Mouse (Mus musculus): ENCODE data around the gene Gramd1b. TPM values are rescaled to one million over a fixed set of nuclear protein-coding genes. Genes with fewer than 3 reads are reported as not detected.

Gene Gramd1b
- polyA plus RNA-seq, 1 experiment from 2014 or later = 1.2 TPM

GRCm38 (mm10) chr9:40389669-40390395 lies 141.4 kb downstream of the Gramd1b start:
- no peak overlapping the region for H3K4me3 ChIP-seq (ENCODE audit: low read depth, low read length)
- H3K9ac ChIP-seq (replicated peaks) = no peak overlapping the region
- no peak for ATAC-seq
- no peaks in the 10 kb centered on the region for H3K27me3 ChIP-seq (ENCODE audit: insufficient read depth, low read length)
- H3K9me3 ChIP-seq (ENCODE audit: low read length) = no peaks in the 10 kb centered on the region
- H3K4me2 ChIP-seq (ENCODE audit: low read depth, low read length) = no peak overlapping the region
- 78% methylated on average over 8 of the region's 8 CpGs for WGBS (ENCODE audit: insufficient replicate concordance)
- no peak for TF ChIP-seq CTCF (IDR thresholded peaks at IDR 0.05; ENCODE audit: low read depth)
- TF ChIP-seq EP300 (IDR thresholded peaks at IDR 0.05; ENCODE audit: low read depth) = no peak
- H3K36me3 ChIP-seq (replicated peaks; ENCODE audit: insufficient read depth, low read length) = no peaks in the 10 kb centered on the region
- H3K4me1 ChIP-seq (ENCODE audit: insufficient read depth) = no peaks in the 10 kb centered on the region
- no peak for DNase-seq
- H3K27ac ChIP-seq (ENCODE audit: low read depth) = no peak overlapping the region

DNA sequence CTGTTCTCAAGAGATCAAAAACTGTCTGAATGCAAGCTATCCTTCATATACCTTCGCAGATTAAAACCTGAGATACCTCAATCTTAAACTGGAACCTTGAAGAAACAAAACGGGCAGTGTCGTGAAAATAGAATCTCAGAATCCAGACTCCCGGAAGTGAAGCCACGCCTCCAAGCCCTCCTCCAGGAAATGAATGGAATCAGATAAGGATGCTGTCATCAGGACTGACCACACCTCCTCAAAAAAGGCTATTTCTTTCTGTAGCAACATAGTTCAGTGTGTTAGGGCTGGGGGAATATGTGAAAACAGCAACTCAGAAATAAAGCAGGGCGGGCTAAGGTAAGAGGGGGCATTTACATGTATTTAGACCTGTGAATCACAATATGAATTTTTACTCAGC lies 142.0 kb downstream of the Gramd1b start:
- Histone ChIP-seq H3K4me2 (ENCODE audit: low read depth, low read length) (no peak overlapping the region), H3K36me3 (replicated peaks; ENCODE audit: insufficient read depth, low read length) (no peaks in the 10 kb centered on the region), H3K27ac (ENCODE audit: low read depth) (no peak overlapping the region), H3K4me3 (ENCODE audit: low read depth, low read length) (no peak overlapping the region), H3K9me3 (ENCODE audit: low read length) (no peaks in the 10 kb centered on the region), H3K27me3 (ENCODE audit: insufficient read depth, low read length) (no peaks in the 10 kb centered on the region), H3K4me1 (ENCODE audit: insufficient read depth) (no peaks in the 10 kb centered on the region), H3K9ac (replicated peaks) (no peak overlapping the region)
- no peak for TF ChIP-seq EP300 (IDR thresholded peaks at IDR 0.05; ENCODE audit: low read depth)
- TF ChIP-seq CTCF (IDR thresholded peaks at IDR 0.05; ENCODE audit: low read depth) = no peak
- DNase-seq = no peak
- WGBS (ENCODE audit: insufficient replicate concordance) = 55% methylated on average over 6 of the region's 6 CpGs
- no peak for ATAC-seq

DNA sequence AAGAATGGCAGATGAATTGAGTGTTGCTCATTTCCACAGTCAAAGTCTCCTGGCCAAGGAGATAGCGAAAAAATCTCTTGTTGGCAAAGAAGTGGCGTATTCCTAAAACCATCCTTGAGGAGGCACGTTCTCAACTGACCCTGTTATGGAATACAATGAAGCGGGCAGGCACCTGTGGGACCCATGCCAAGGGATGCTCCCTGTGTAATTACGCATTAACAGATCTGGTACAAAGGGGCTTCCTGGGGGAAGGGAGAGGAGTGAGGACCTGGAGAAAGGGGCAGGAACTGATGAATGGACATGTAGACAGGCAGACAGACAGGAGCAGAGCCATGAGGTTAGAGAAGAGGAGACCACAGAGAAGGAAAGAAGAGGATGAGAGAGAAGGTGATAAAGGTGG lies 146.4 kb downstream of the Gramd1b start:
- H3K4me1 ChIP-seq (ENCODE audit: insufficient read depth) = no peaks in the 10 kb centered on the region
- ATAC-seq (no peak), DNase-seq (no peak)
- no peaks in the 10 kb centered on the region for H3K36me3 ChIP-seq (replicated peaks; ENCODE audit: insufficient read depth, low read length)
- no peak overlapping the region for H3K4me3 ChIP-seq (ENCODE audit: low read depth, low read length)
- H3K27ac ChIP-seq (ENCODE audit: low read depth) = no peak overlapping the region
- TF ChIP-seq CTCF (IDR thresholded peaks at IDR 0.05; ENCODE audit: low read depth) = no peak
- H3K4me2 ChIP-seq (ENCODE audit: low read depth, low read length) = no peak overlapping the region
- H3K9ac ChIP-seq (replicated peaks) = no peak overlapping the region
- 83% methylated on average over 5 of the region's 5 CpGs for WGBS (ENCODE audit: insufficient replicate concordance)
- no peaks in the 10 kb centered on the region for H3K9me3 ChIP-seq (ENCODE audit: low read length)
- H3K27me3 ChIP-seq (ENCODE audit: insufficient read depth, low read length) = no peaks in the 10 kb centered on the region

GRCm38 (mm10) chr9:40382508-40382907 lies 148.7 kb downstream of the Gramd1b start:
- no peak overlapping the region for H3K4me3 ChIP-seq (ENCODE audit: low read depth, low read length)
- no peak overlapping the region for H3K4me2 ChIP-seq (ENCODE audit: low read depth, low read length)
- no peaks in the 10 kb centered on the region for H3K9me3 ChIP-seq (ENCODE audit: low read length)
- no peaks in the 10 kb centered on the region for H3K4me1 ChIP-seq (ENCODE audit: insufficient read depth)
- ATAC-seq (no peak), DNase-seq (no peak)
- TF ChIP-seq EP300 (IDR thresholded peaks at IDR 0.05; ENCODE audit: low read depth) (no peak), CTCF (IDR thresholded peaks at IDR 0.05; ENCODE audit: low read depth) (no peak)
- H3K9ac ChIP-seq (replicated peaks) = no peak overlapping the region
- no peaks in the 10 kb centered on the region for H3K36me3 ChIP-seq (replicated peaks; ENCODE audit: insufficient read depth, low read length)
- H3K27me3 ChIP-seq (ENCODE audit: insufficient read depth, low read length) = no peaks in the 10 kb centered on the region
- 76% methylated on average over 3 of the region's 3 CpGs for WGBS (ENCODE audit: insufficient replicate concordance)
- no peak overlapping the region for H3K27ac ChIP-seq (ENCODE audit: low read depth)

GRCm38 (mm10) chr9:40381416-40382411 lies 149.5 kb downstream of the Gramd1b start:
- Histone ChIP-seq H3K27ac (ENCODE audit: low read depth) (no peak overlapping the region), H3K4me2 (ENCODE audit: low read depth, low read length) (no peak overlapping the region), H3K9me3 (ENCODE audit: low read length) (no peaks in the 10 kb centered on the region), H3K4me1 (ENCODE audit: insufficient read depth) (no peaks in the 10 kb centered on the region), H3K9ac (replicated peaks) (no peak overlapping the region), H3K36me3 (replicated peaks; ENCODE audit: insufficient read depth, low read length) (no peaks in the 10 kb centered on the region), H3K4me3 (ENCODE audit: low read depth, low read length) (no peak overlapping the region), H3K27me3 (ENCODE audit: insufficient read depth, low read length) (no peaks in the 10 kb centered on the region)
- TF ChIP-seq EP300 (IDR thresholded peaks at IDR 0.05; ENCODE audit: low read depth) (no peak), CTCF (IDR thresholded peaks at IDR 0.05; ENCODE audit: low read depth) (no peak)
- no peak for ATAC-seq
- 43% methylated on average over 15 of the region's 15 CpGs for WGBS (ENCODE audit: insufficient replicate concordance)
- DNase-seq = no peak

GRCm38 (mm10) chr9:40376711-40377410 lies 154.3 kb downstream of the Gramd1b start:
- H3K4me3 ChIP-seq (ENCODE audit: low read depth, low read length) = no peak overlapping the region
- H3K4me1 ChIP-seq (ENCODE audit: insufficient read depth) = no peaks in the 10 kb centered on the region
- peak overlapping the region; percentile 61 for H3K4me2 ChIP-seq (ENCODE audit: low read depth, low read length)
- H3K9me3 ChIP-seq (ENCODE audit: low read length) = no peaks in the 10 kb centered on the region
- H3K9ac ChIP-seq (replicated peaks) = no peak overlapping the region
- H3K36me3 ChIP-seq (replicated peaks; ENCODE audit: insufficient read depth, low read length) = no peaks in the 10 kb centered on the region
- ATAC-seq (peak; percentile 58; the same call in 1 of the 2 replicates), DNase-seq (no peak)
- H3K27me3 ChIP-seq (ENCODE audit: insufficient read depth, low read length) = no peaks in the 10 kb centered on the region
- 66% methylated on average over 9 of the region's 9 CpGs for WGBS (ENCODE audit: insufficient replicate concordance)
- no peak overlapping the region for H3K27ac ChIP-seq (ENCODE audit: low read depth)
- TF ChIP-seq CTCF (IDR thresholded peaks at IDR 0.05; ENCODE audit: low read depth) = no peak
- no peak for TF ChIP-seq EP300 (IDR thresholded peaks at IDR 0.05; ENCODE audit: low read depth)
